Mouse (Mus musculus) kidney, adult 2 months (tissue): ENCODE measurements around the gene Aig1. TPM values are rescaled to one million over a fixed set of nuclear protein-coding genes. Genes with fewer than 3 reads are reported as not detected.
A peak's percentile ranks its signal among the peaks of the same experiment; 100 is the strongest.

Experiments used
- DNase-seq: peaks from one replicate; pipeline ENCODE4 v3.0.0; 2021
- H3K27ac ChIP-seq: fragments of 200-500 bp; 2 replicates; pipeline ENCODE4 v1.5.1; 2012; ENCODE audit warnings: low read depth, low read length, control low read depth, inconsistent platforms; ENCODE audit not compliant: insufficient read depth
- H3K27me3 ChIP-seq: fragments of 200-500 bp; replicated peaks from 2 replicates; pipeline ENCODE4 v1.6.1; 2012; ENCODE audit warnings: mild to moderate bottlenecking, moderate library complexity, low read length, inconsistent platforms; ENCODE audit not compliant: control insufficient read depth, insufficient read depth
- H3K36me3 ChIP-seq: fragments of 200-500 bp; 2 replicates; pipeline ENCODE4 v1.6.1; 2012; ENCODE audit warnings: mild to moderate bottlenecking, moderate library complexity, low read length, inconsistent platforms; ENCODE audit not compliant: control insufficient read depth, insufficient read depth
- H3K4me1 ChIP-seq: fragments of 200-500 bp; 2 replicates; pipeline ENCODE4 v1.6.1; 2011; ENCODE audit warnings: low read length; ENCODE audit not compliant: control insufficient read depth, insufficient read depth
- H3K4me3 ChIP-seq: fragments of 200-500 bp; 2 replicates; pipeline ENCODE4 v1.5.1; 2011; ENCODE audit warnings: mild to moderate bottlenecking, low read depth, low read length, control low read depth; ENCODE audit not compliant: insufficient read depth
- CTCF ChIP-seq: fragments of 200-500 bp; conservative IDR thresholded peaks from 2 replicates; pipeline ENCODE4 v1.5.1; 2011; ENCODE audit warnings: low read depth, mild to moderate bottlenecking, control low read depth, low read length, moderate library complexity, mixed read lengths; ENCODE audit not compliant: insufficient read depth, insufficient read length
- POLR2A ChIP-seq: fragments of 200-500 bp; IDR thresholded peaks from one replicate; pipeline ENCODE4 v1.6.1; 2011; ENCODE audit warnings: low read depth, low read length, control low read depth
- WGBS: fragments of 180-500 bp; shearing (Covaris S2); methylation state at CpG from one replicate; pipeline ENCODE4 v1.1.7; 2018; 5-methylcytosine and 5-hydroxymethylcytosine counted together
- polyA plus RNA-seq: library from polyadenylated mRNA; depleted of rRNA; stranded (reverse); fragments of >200 nt; gene quantifications from 2 replicates; pipeline ENCODE4 v1.2.3, GENCODE M21; 2012

Gene Aig1
- polyA plus RNA-seq, 1 experiment = 68.4 TPM

GRCm38 (mm10) chr10:13869322-13870035 is 699 bp upstream of the Aig1 start:
- DNase-seq = peak; percentile 25
- Histone ChIP-seq H3K27ac (no peak overlapping the region), H3K36me3 (no peaks in the 10 kb centered on the region), H3K27me3 (no peaks in the 10 kb centered on the region), H3K4me1 (peaks cover 3% of the 10 kb centered on the region; the same call in 1 of the 2 replicates), H3K4me3 (no peak overlapping the region)
- TF ChIP-seq POLR2A (no peak), CTCF (no peak)
- WGBS = 14% methylated on average over 13 of the region's 13 CpGs

GRCm38 (mm10) chr10:13866391-13866790 is 2.4 kb downstream of the Aig1 start:
- H3K27ac ChIP-seq = peak overlapping the region; percentile 15; the same call in 1 of the 2 replicates

GRCm38 (mm10) chr10:13861115-13861909 is 7.5 kb downstream of the Aig1 start:
- TF ChIP-seq POLR2A (no peak), CTCF (no peak)
- Histone ChIP-seq H3K36me3 (no peaks in the 10 kb centered on the region), H3K4me3 (peak overlapping the region; percentile 31; the same call in 1 of the 2 replicates), H3K27ac (peak overlapping the region; percentile 78), H3K27me3 (no peaks in the 10 kb centered on the region), H3K4me1 (peaks cover 7% of the 10 kb centered on the region; the same call in 1 of the 2 replicates)
- WGBS = 44% methylated on average over 11 of the region's 11 CpGs
- DNase-seq = peak; percentile 50

More at GRCm38 (mm10) chr10:13866391-13866790, 2.4 kb downstream of the Aig1 start:
- WGBS = 6% methylated on average over 4 of the region's 4 CpGs
- no peaks in the 10 kb centered on the region for H3K27me3 ChIP-seq
- H3K36me3 ChIP-seq = no peaks in the 10 kb centered on the region
- H3K4me3 ChIP-seq = no peak overlapping the region
- TF ChIP-seq CTCF (no peak), POLR2A (no peak)
- peak; percentile 74 for DNase-seq
- peaks cover 6% of the 10 kb centered on the region; the same call in 1 of the 2 replicates for H3K4me1 ChIP-seq

GRCm38 (mm10) chr10:13856438-13856837 is 12.3 kb downstream of the Aig1 start:
- Histone ChIP-seq H3K27ac (no peak overlapping the region), H3K36me3 (no peaks in the 10 kb centered on the region), H3K27me3 (no peaks in the 10 kb centered on the region), H3K4me1 (peaks cover 4% of the 10 kb centered on the region; the same call in 1 of the 2 replicates), H3K4me3 (no peak overlapping the region)
- WGBS = 79% methylated on average over 7 of the region's 7 CpGs
- DNase-seq = no peak
- no peak for TF ChIP-seq CTCF
- no peak for TF ChIP-seq POLR2A

GRCm38 (mm10) chr10:13855969-13856368 is 12.8 kb downstream of the Aig1 start:
- DNase-seq = no peak
- TF ChIP-seq POLR2A (no peak), CTCF (no peak)
- Histone ChIP-seq H3K27ac (no peak overlapping the region), H3K4me3 (no peak overlapping the region), H3K4me1 (peaks cover under 1% of the 10 kb centered on the region; the same call in 1 of the 2 replicates), H3K36me3 (no peaks in the 10 kb centered on the region), H3K27me3 (no peaks in the 10 kb centered on the region)
- WGBS = 92% methylated on average over 7 of the region's 7 CpGs

- DNase-seq = no peak
- TF ChIP-seq CTCF = no peak
- TF ChIP-seq POLR2A = no peak
- H3K36me3 ChIP-seq = no peaks in the 10 kb centered on the region
- H3K27me3 ChIP-seq = no peaks in the 10 kb centered on the region
- H3K4me3 ChIP-seq = no peak overlapping the region
- H3K27ac ChIP-seq = no peak overlapping the region
- WGBS = 91% methylated on average over 3 of the region's 3 CpGs
- no peaks in the 10 kb centered on the region for H3K4me1 ChIP-seq
Measured at GRCm38 (mm10) chr10:13855111-13855510, 13.7 kb downstream of the Aig1 start.

GRCm38 (mm10) chr10:13850071-13850470 is 18.7 kb downstream of the Aig1 start:
- no peak for TF ChIP-seq CTCF
- no peak for TF ChIP-seq POLR2A
- DNase-seq = no peak
- H3K36me3 ChIP-seq = no peaks in the 10 kb centered on the region
- H3K4me3 ChIP-seq = no peak overlapping the region
- H3K27ac ChIP-seq = no peak overlapping the region
- no peaks in the 10 kb centered on the region for H3K4me1 ChIP-seq
- no peaks in the 10 kb centered on the region for H3K27me3 ChIP-seq
- WGBS = 54% methylated on average over 3 of the region's 3 CpGs
